Mouse (Mus musculus) heart, embryonic 14.5 days (tissue): ENCODE data around the gene Tmprss9. TPM values are rescaled to one million over a fixed set of nuclear protein-coding genes. Genes with fewer than 3 reads are reported as not detected.
A peak's percentile ranks its signal among the peaks of the same experiment; 100 is the strongest.

Experiments used
- ATAC-seq: fragments of 200-750 bp; cut with Nextera tagmentation; 2 replicates; pipeline ENCODE4 v1.8.0; 2017; ENCODE audit warnings: low read depth, moderate TSS enrichment; ENCODE audit not compliant: insufficient number of reproducible peaks, insufficient read depth, low FRiP score
- H3K27ac ChIP-seq, 2 experiments: fragments of 200-500 bp in 1 of 2; fragments of 300-500 bp in 1 of 2; sonication (generic) in 1 of 2; replicated peaks in 1 of 2; 2 replicates each; pipeline ENCODE4 v1.5.1; 2012 to 2014; ENCODE audit warnings: low read depth in 2 of 2, low read length in 2 of 2, control low read depth in 1 of 2, mild to moderate bottlenecking in 1 of 2, mixed read lengths in 1 of 2; ENCODE audit not compliant: control insufficient read depth in 1 of 2, insufficient read depth in 1 of 2
- H3K27me3 ChIP-seq: fragments of 300-500 bp; sonication (generic); 2 replicates; pipeline ENCODE4 v1.6.1; 2014; ENCODE audit warnings: mild to moderate bottlenecking, low read length, control low read depth; ENCODE audit not compliant: control insufficient read depth, insufficient read depth
- H3K36me3 ChIP-seq: fragments of 300-500 bp; sonication (generic); 2 replicates; pipeline ENCODE4 v1.6.1; 2014; ENCODE audit warnings: mild to moderate bottlenecking, control low read depth, low read length, mixed read lengths; ENCODE audit not compliant: control insufficient read depth, insufficient read depth
- H3K4me1 ChIP-seq, 2 experiments: fragments of 200-500 bp in 1 of 2; fragments of 300-500 bp in 1 of 2; sonication (generic) in 1 of 2; 2 replicates each; pipeline ENCODE4 v1.6.1; 2012 to 2014; ENCODE audit warnings: low read length in 2 of 2, control low read depth in 1 of 2, mixed read lengths in 1 of 2; ENCODE audit not compliant: control insufficient read depth in 2 of 2, insufficient read depth in 2 of 2
- H3K4me2 ChIP-seq: fragments of 300-500 bp; sonication (generic); 2 replicates; pipeline ENCODE4 v1.6.1; 2014; ENCODE audit warnings: mild to moderate bottlenecking, low read length
- H3K4me3 ChIP-seq, 2 experiments: fragments of 200-500 bp in 1 of 2; fragments of 300-500 bp in 1 of 2; sonication (generic) in 1 of 2; 2 replicates each; pipeline ENCODE4 v1.5.1; 2012 to 2014; ENCODE audit warnings: low read length in 2 of 2, mild to moderate bottlenecking in 2 of 2, control low read depth in 1 of 2, low read depth in 1 of 2, moderate library complexity in 1 of 2; ENCODE audit not compliant: control insufficient read depth in 1 of 2, insufficient read depth in 1 of 2
- H3K9ac ChIP-seq: fragments of 300-500 bp; sonication (generic); 2 replicates; pipeline ENCODE4 v1.6.1; 2014; ENCODE audit warnings: mild to moderate bottlenecking, low read length
- H3K9me3 ChIP-seq: fragments of 300-500 bp; sonication (generic); 2 replicates; pipeline ENCODE4 v1.6.1; 2016; ENCODE audit warnings: low read length, control low read depth; ENCODE audit not compliant: control insufficient read depth
- WGBS: fragments of 180-500 bp; shearing (Covaris S2); extraction: QIAGEN DNeasy Blood & Tissue Kit; methylation state at CpG from one replicate; pipeline ENCODE4 v1.1.7; 2014; 5-methylcytosine and 5-hydroxymethylcytosine counted together
- polyA plus RNA-seq: library from polyadenylated mRNA; unstranded; fragments of >200 nt; fragmentation: Nextera tagmentation; extraction: Ambion mirVana; gene quantifications from 2 replicates; pipeline ENCODE4 v1.2.1, GENCODE M21; 2014

Gene Tmprss9
- polyA plus RNA-seq, 1 experiment from 2014 or later, result 0.05 TPM

DNA sequence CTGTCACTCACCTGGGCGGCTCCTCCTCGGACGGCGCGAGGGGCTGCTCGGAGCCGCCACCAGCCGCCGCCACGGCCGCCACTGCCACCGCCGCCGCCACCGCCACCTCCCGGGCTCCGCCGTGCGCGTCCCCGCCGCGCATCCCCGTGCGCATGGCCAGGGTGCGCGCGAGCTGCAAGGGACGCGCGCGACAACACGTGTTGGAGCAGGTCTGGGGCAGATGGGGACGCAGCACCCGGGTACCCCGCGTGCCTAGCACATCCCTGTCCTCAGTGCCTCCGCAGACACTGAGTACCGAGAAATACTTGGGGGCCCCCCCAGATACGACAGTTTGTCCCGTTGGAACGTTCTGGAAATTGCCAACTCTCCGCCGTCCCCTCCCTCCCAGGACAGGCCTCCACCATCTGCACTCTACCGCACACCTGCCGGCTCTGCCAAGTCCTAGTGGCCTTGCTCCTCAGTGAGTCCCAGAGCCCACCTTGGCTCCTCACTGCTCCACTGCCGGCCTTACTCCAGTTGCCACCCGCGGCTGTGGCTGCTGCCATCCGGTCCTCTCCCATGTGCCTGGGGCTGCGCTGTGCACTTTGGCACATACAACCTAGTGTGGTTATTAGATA lies 27.6 kb upstream of the Tmprss9 start, which contains the start of gene Lingo3:
Gene Lingo3 (minus strand): TSS at position 109 of the 617 bp plus-strand sequence.
- no peak for ATAC-seq
- WGBS, result 6% methylated on average over 37 of the region's 51 CpGs
- no peaks in the 10 kb centered on the region for H3K9me3 ChIP-seq
- H3K27ac ChIP-seq, result no peak within 1 kb of the TSS
- no peaks in the 10 kb centered on the region for H3K36me3 ChIP-seq
- peak within 1 kb of the TSS; percentile 27 to 47 for H3K4me3 ChIP-seq
- peak within 1 kb of the TSS; percentile 74 for H3K9ac ChIP-seq
- H3K27me3 ChIP-seq, result peaks cover 41% of the 10 kb centered on the region
- peaks cover 0 to 9% of the 10 kb centered on the region in 2 experiments; a peak in 2 of 4 replicates for H3K4me1 ChIP-seq
- peak within 1 kb of the TSS; percentile 81 for H3K4me2 ChIP-seq

DNA sequence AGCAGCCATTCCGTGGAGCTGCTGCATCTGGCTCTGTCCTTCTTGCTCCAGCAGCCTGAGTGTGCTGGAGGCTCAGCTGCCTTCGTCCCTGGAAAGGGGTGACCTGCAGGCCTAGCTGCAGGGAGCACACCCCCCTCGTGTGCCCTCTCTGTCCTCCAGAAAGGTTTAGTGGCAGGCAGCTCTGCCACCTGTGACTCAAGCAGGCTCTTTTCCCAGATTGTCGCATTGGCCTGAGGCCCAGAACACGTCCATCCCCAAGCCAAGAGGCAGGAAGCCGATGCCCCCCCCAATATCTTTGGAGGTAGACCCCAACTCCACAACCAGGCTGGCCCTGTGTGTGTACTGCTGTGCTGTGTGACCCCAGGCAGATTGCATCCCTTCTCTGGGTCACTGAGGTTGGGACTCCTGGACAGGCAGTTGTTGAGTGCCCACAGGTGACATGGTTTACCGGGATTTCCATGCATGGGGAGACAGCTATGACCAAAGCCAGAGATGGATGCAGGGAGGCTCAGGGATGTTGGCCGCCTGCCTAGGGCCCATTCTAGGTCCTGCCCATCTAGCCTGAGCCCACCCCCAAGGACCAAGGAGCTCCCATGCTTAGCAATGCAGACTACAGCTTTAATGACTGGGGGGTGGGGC lies 26.5 kb upstream of the Tmprss9 start:
- WGBS, result 41% methylated on average over 8 of the region's 8 CpGs
- peaks cover 41% of the 10 kb centered on the region for H3K27me3 ChIP-seq

DNA sequence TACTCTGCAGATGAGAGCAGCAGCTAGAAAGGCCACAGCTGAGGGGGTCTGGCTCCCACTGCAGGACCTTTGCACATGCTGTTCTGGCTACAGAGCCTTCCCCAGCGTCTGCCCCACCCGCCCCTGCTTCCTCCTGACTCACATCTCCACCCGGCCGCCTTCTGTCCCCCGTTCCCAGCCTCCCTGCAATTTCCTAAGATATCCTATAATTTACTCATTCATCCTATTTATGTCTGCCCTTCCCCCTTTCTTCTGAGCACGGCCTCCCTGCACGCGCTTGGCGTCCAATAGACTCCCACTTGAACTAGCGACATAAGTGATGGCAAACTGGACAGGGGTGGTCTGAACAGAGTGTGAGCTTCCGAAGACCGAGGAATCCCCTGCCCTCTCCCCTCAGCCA lies 25.9 kb upstream of the Tmprss9 start:
- Histone ChIP-seq H3K4me1 (peaks cover 0 to 9% of the 10 kb centered on the region in 2 experiments; a peak in 2 of 4 replicates), H3K4me2 (no peak overlapping the region), H3K36me3 (no peaks in the 10 kb centered on the region), H3K4me3 (no peak overlapping the region), H3K27me3 (peaks cover 41% of the 10 kb centered on the region), H3K9ac (no peak overlapping the region), H3K9me3 (no peaks in the 10 kb centered on the region), H3K27ac (no peak overlapping the region)
- 70% methylated on average over 12 of the region's 12 CpGs for WGBS
- no peak for ATAC-seq

More for the DNA sequence above, 26.5 kb upstream of the Tmprss9 start:
- Histone ChIP-seq H3K4me1 (peaks cover 0 to 9% of the 10 kb centered on the region in 2 experiments; a peak in 2 of 4 replicates), H3K4me2 (no peak overlapping the region), H3K9ac (0 out of 2 replicates have a peak overlapping the region, but pooled peaks have one; percentile 8), H3K9me3 (no peaks in the 10 kb centered on the region), H3K36me3 (no peaks in the 10 kb centered on the region), H3K27ac (no peak overlapping the region), H3K4me3 (no peak overlapping the region)
- no peak for ATAC-seq

DNA sequence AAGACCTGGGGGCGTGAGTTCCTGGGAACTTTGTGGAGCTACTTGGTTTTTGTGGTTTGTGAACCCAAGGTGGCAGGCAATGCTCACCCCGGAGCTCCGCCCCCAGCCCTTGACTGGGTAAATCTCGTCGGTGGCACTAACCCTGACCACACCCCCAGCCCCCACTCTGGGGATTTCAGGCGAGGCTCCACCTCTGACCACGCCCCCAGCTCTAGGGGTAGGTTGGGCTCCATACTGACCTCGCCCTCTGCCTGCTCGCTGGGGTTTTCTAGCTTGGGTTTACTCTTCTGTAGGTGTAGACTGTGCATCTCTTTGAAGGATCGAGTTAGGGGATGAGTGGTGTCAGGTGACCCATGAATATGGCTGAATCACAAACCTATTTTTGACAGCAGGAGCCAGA lies 23.1 kb upstream of the Tmprss9 start:
- ATAC-seq, result no peak
- peaks cover 0 to 7% of the 10 kb centered on the region in 2 experiments; a peak in 2 of 4 replicates for H3K4me1 ChIP-seq
- no peak overlapping the region for H3K4me3 ChIP-seq
- H3K9ac ChIP-seq, result no peak overlapping the region
- 8% methylated on average over 10 of the region's 10 CpGs for WGBS
- H3K4me2 ChIP-seq, result no peak overlapping the region
- H3K9me3 ChIP-seq, result no peaks in the 10 kb centered on the region
- peaks cover 19% of the 10 kb centered on the region for H3K27me3 ChIP-seq
- H3K27ac ChIP-seq, result no peak overlapping the region
- peaks cover 27% of the 10 kb centered on the region for H3K36me3 ChIP-seq

DNA sequence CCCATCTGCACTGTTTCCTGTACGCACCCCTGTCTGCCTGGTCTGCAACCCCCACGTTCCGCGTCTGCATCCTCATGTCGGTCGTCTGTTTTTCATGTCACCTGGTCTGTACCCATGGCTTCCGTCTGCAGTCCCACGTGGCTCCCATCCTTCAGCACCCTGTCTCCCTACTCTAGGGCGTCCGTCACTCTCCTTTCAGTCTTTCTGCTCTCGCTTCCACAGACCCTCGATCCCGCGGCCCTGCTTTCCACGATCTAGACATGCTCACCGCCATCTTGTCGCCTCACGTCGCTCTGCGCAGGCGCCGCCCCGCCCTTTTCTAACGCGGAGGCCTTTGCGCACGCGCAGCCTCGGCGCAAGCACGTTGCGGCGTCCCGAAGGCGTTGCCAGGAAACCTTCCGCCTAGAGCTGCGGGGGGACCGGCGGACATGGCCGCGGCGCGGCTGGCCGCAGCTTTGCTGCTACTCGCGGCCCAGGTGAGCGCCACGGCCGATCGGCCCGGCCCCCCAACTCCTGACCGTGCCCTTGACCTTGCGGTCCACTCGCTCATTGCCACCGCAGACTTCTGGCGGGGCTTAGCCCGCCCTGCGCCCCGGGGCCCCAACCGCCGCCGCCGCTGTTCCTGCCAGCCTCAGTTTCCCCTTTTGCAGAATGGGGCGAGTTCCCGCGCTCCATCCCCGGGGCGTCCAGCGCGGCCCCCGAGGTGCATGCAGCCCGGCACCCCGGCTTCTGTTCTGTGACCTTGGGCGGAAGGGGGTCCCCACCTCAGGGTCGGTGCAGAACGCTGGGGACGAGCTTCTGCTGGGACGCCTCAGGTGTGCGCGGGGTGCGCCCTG lies 16.5 kb upstream of the Tmprss9 start, which contains the start of the genes Lsm7 and Sppl2b:
Gene Lsm7 (minus strand): TSS at position 297 of the 836 bp plus-strand sequence.
Gene Sppl2b (plus strand): TSS at position 363 of the 836 bp plus-strand sequence.
- no peaks in the 10 kb centered on the region for H3K27me3 ChIP-seq
- peak within 1 kb of the TSS; percentile 92 to 99 for H3K4me3 ChIP-seq
- H3K4me2 ChIP-seq, result peak within 1 kb of the TSS; percentile 100
- WGBS, result under 1% methylated on average over 79 of the region's 81 CpGs
- H3K9me3 ChIP-seq, result no peaks in the 10 kb centered on the region
- ATAC-seq, result peak; percentile 76
- H3K9ac ChIP-seq, result peak within 1 kb of the TSS; percentile 91
- peaks cover 30% of the 10 kb centered on the region for H3K36me3 ChIP-seq
- H3K4me1 ChIP-seq, result peaks cover 10 to 23% of the 10 kb centered on the region in 2 experiments
- peak within 1 kb of the TSS in 1 of 2 experiments; percentile 68; a peak in 3 of 4 replicates for H3K27ac ChIP-seq

DNA sequence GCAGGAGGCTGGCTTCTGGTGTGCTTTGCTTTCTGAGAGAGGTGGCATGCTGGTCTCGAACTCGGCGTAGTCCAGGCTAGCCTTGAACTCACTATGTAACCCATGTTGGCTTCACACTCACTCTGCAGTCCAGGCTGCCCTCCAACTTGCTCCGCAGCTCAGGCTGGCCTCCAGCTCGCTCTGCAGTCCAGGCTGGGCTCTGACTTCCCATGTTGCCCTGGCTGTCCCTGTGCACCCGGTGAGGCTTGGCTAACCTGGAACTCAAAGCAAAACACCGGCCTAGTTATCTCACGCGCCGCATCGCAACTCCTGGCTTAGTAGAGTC lies 15.9 kb upstream of the Tmprss9 start:
- Histone ChIP-seq H3K4me1 (peaks cover 10 to 23% of the 10 kb centered on the region in 2 experiments), H3K27me3 (no peaks in the 10 kb centered on the region), H3K36me3 (peaks cover 30% of the 10 kb centered on the region), H3K4me2 (peak overlapping the region; percentile 100), H3K4me3 (peak overlapping the region; percentile 92 to 99), H3K9me3 (no peaks in the 10 kb centered on the region), H3K9ac (peak overlapping the region; percentile 91), H3K27ac (no peak overlapping the region)
- WGBS, result 10% methylated on average over 11 of the region's 11 CpGs
- no peak for ATAC-seq

DNA sequence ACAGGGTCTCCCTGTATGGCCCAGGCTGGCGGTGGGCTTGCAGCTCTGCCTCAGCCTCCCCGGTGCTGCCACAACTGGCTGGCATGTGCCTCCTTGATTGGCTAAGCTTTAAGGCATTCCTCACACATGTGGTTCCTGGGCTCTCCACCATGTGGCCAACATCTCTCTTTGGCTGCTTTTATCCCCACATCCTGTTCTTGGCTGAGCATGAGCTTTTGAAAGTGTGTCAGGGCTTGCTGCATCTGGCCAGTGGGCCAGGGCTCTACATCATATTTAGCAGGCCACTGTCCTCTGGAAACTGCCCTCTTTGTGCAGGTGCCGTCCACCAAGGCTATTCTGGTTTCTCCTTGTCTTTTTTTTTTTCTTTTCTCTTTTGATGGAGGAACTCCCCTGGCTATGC lies 15.4 kb upstream of the Tmprss9 start:
- Histone ChIP-seq H3K9me3 (no peaks in the 10 kb centered on the region), H3K36me3 (peaks cover 28% of the 10 kb centered on the region), H3K4me3 (peak overlapping the region in 1 of 2 experiments; percentile 92; a peak in 1 of 4 replicates), H3K9ac (peak overlapping the region; percentile 91), H3K27me3 (no peaks in the 10 kb centered on the region), H3K4me2 (peak overlapping the region; percentile 100), H3K27ac (no peak overlapping the region), H3K4me1 (peaks cover 10 to 23% of the 10 kb centered on the region in 2 experiments)
- no peak for ATAC-seq
- 72% methylated on average over 3 of the region's 3 CpGs for WGBS
